Mouse (Mus musculus): Measurements from ENCODE around the gene Atp5d. TPM values are rescaled to one million over a fixed set of nuclear protein-coding genes. Genes with fewer than 3 reads are reported as not detected.

Gene Atp5d
- total and polyA plus RNA-seq, 2 experiments from 2014 or later = 972 to 1,858 TPM

- Histone ChIP-seq H3K4me3 (ENCODE audit: low read depth, low read length) (peak overlapping the region; percentile 37), H3K9ac (replicated peaks; ENCODE audit: low read depth, low read length) (peak overlapping the region; percentile 60), H3K4me1 (ENCODE audit: control insufficient read depth, insufficient read depth) (peaks cover 65% of the 10 kb centered on the region), H3K36me3 (replicated peaks; ENCODE audit: control insufficient read depth, insufficient read depth, low read length) (peaks cover 21% of the 10 kb centered on the region), H3K4me2 (ENCODE audit: low read depth, low read length) (peak overlapping the region; percentile 65), H3K27me3 (ENCODE audit: control insufficient read depth, insufficient read depth, low read length) (no peaks in the 10 kb centered on the region), H3K9me3 (replicated peaks; ENCODE audit: control insufficient read depth, low read length) (no peaks in the 10 kb centered on the region), H3K27ac (ENCODE audit: low read depth) (peak overlapping the region; percentile 95)
- ATAC-seq (ENCODE audit: insufficient read depth, low read depth) (peak; percentile 10), DNase-seq (ENCODE audit: low spot score) (peak; percentile 82)
- TF ChIP-seq CTCF (IDR thresholded peaks at IDR 0.05; ENCODE audit: low read depth) (no peak; the same call in 1 of the 2 replicates), EP300 (IDR thresholded peaks at IDR 0.05; ENCODE audit: low read depth) (peak; percentile 17; the same call in 1 of the 2 replicates)
- 2% methylated on average over 33 of the region's 33 CpGs for WGBS
These were observed 22.3 kb downstream of the Atp5d start for GRCm38 (mm10) chr10:80160455-80161371.

- H3K9ac ChIP-seq (replicated peaks; ENCODE audit: low read depth, low read length) = peak overlapping the region; percentile 60; the same call in 1 of the 2 replicates
- peak; percentile 52 for DNase-seq (ENCODE audit: low spot score)
- peaks cover 11% of the 10 kb centered on the region for H3K36me3 ChIP-seq (replicated peaks; ENCODE audit: control insufficient read depth, insufficient read depth, low read length)
- peak overlapping the region; percentile 37 for H3K4me3 ChIP-seq (ENCODE audit: low read depth, low read length)
- no peaks in the 10 kb centered on the region for H3K9me3 ChIP-seq (replicated peaks; ENCODE audit: control insufficient read depth, low read length)
- H3K4me2 ChIP-seq (ENCODE audit: low read depth, low read length) = peak overlapping the region; percentile 65
- TF ChIP-seq EP300 (IDR thresholded peaks at IDR 0.05; ENCODE audit: low read depth) (no peak), CTCF (IDR thresholded peaks at IDR 0.05; ENCODE audit: low read depth) (no peak)
- no peak for ATAC-seq (ENCODE audit: insufficient read depth, low read depth)
- H3K4me1 ChIP-seq (ENCODE audit: control insufficient read depth, insufficient read depth) = peaks cover 65% of the 10 kb centered on the region
- no peaks in the 10 kb centered on the region for H3K27me3 ChIP-seq (ENCODE audit: control insufficient read depth, insufficient read depth, low read length)
- WGBS = 15% methylated on average over 6 of the region's 7 CpGs
- H3K27ac ChIP-seq (ENCODE audit: low read depth) = peak overlapping the region; percentile 95
These were observed 23.2 kb downstream of the Atp5d start for GRCm38 (mm10) chr10:80161522-80162242.

- Histone ChIP-seq H3K27ac (ENCODE audit: low read depth) (peak overlapping the region; percentile 95), H3K4me1 (ENCODE audit: control insufficient read depth, insufficient read depth) (peaks cover 67% of the 10 kb centered on the region), H3K9ac (replicated peaks; ENCODE audit: low read depth, low read length) (no peak overlapping the region), H3K4me3 (ENCODE audit: low read depth, low read length) (no peak overlapping the region), H3K9me3 (replicated peaks; ENCODE audit: control insufficient read depth, low read length) (no peaks in the 10 kb centered on the region), H3K4me2 (ENCODE audit: low read depth, low read length) (no peak overlapping the region), H3K27me3 (ENCODE audit: control insufficient read depth, insufficient read depth, low read length) (no peaks in the 10 kb centered on the region), H3K36me3 (replicated peaks; ENCODE audit: control insufficient read depth, insufficient read depth, low read length) (peaks cover 6% of the 10 kb centered on the region)
- DNase-seq (ENCODE audit: low spot score) (no peak), ATAC-seq (ENCODE audit: insufficient read depth, low read depth) (no peak)
- TF ChIP-seq CTCF (IDR thresholded peaks at IDR 0.05; ENCODE audit: low read depth) (no peak), EP300 (IDR thresholded peaks at IDR 0.05; ENCODE audit: low read depth) (no peak)
- 87% methylated on average over 3 of the region's 3 CpGs for WGBS
These were observed 23.8 kb downstream of the Atp5d start for GRCm38 (mm10) chr10:80162243-80162608.

- peak overlapping the region; percentile 76; the same call in 1 of the 2 replicates for H3K27ac ChIP-seq (ENCODE audit: low read depth)
- WGBS = 77% methylated on average over 6 of the region's 6 CpGs
- no peak overlapping the region for H3K4me3 ChIP-seq (ENCODE audit: low read depth, low read length)
- H3K9ac ChIP-seq (replicated peaks; ENCODE audit: low read depth, low read length) = no peak overlapping the region
- no peaks in the 10 kb centered on the region for H3K27me3 ChIP-seq (ENCODE audit: control insufficient read depth, insufficient read depth, low read length)
- 0 out of 2 replicates have a peak, but pooled peaks cover under 1% of the 10 kb centered on the region for H3K36me3 ChIP-seq (replicated peaks; ENCODE audit: control insufficient read depth, insufficient read depth, low read length)
- no peak for ATAC-seq (ENCODE audit: insufficient read depth, low read depth)
- no peak overlapping the region for H3K4me2 ChIP-seq (ENCODE audit: low read depth, low read length)
- H3K4me1 ChIP-seq (ENCODE audit: control insufficient read depth, insufficient read depth) = peaks cover 63% of the 10 kb centered on the region
- H3K9me3 ChIP-seq (replicated peaks; ENCODE audit: control insufficient read depth, low read length) = no peaks in the 10 kb centered on the region
- TF ChIP-seq CTCF (IDR thresholded peaks at IDR 0.05; ENCODE audit: low read depth) = no peak
- TF ChIP-seq EP300 (IDR thresholded peaks at IDR 0.05; ENCODE audit: low read depth) = no peak
- DNase-seq (ENCODE audit: low spot score) = no peak
These were observed 24.4 kb downstream of the Atp5d start for GRCm38 (mm10) chr10:80162716-80163299.

GRCm38 (mm10) chr10:80163721-80164120 lies 25.3 kb downstream of the Atp5d start:
- Histone ChIP-seq H3K9me3 (replicated peaks; ENCODE audit: control insufficient read depth, low read length) (no peaks in the 10 kb centered on the region), H3K36me3 (replicated peaks; ENCODE audit: control insufficient read depth, insufficient read depth, low read length) (no peaks in the 10 kb centered on the region), H3K4me2 (ENCODE audit: low read depth, low read length) (no peak overlapping the region), H3K27ac (ENCODE audit: low read depth) (peak overlapping the region; percentile 76), H3K9ac (replicated peaks; ENCODE audit: low read depth, low read length) (no peak overlapping the region), H3K27me3 (ENCODE audit: control insufficient read depth, insufficient read depth, low read length) (no peaks in the 10 kb centered on the region), H3K4me1 (ENCODE audit: control insufficient read depth, insufficient read depth) (peaks cover 64% of the 10 kb centered on the region), H3K4me3 (ENCODE audit: low read depth, low read length) (no peak overlapping the region)
- DNase-seq (ENCODE audit: low spot score) = peak; percentile 67
- ATAC-seq (ENCODE audit: insufficient read depth, low read depth) = no peak
- TF ChIP-seq EP300 (IDR thresholded peaks at IDR 0.05; ENCODE audit: low read depth) = no peak
- WGBS = 41% methylated on average over 8 of the region's 8 CpGs
